Mouse (Mus musculus): ENCODE results near the gene Sh3bgrl2.

Gene Sh3bgrl2

GRCm38 (mm10) chr9:83628669-83629612 lies 80.8 kb downstream of the Sh3bgrl2 start:
- no peak for DNase-seq (ENCODE audit: inconsistent ontology term)

- DNase-seq (ENCODE audit: inconsistent ontology term) = no peak
These were observed 82.2 kb downstream of the Sh3bgrl2 start for GRCm38 (mm10) chr9:83630341-83630740.

GRCm38 (mm10) chr9:83631920-83632319 lies 83.8 kb downstream of the Sh3bgrl2 start:
- DNase-seq (ENCODE audit: inconsistent ontology term) = no peak

GRCm38 (mm10) chr9:83634703-83635102 lies 86.6 kb downstream of the Sh3bgrl2 start:
- DNase-seq (ENCODE audit: inconsistent ontology term) = no peak

GRCm38 (mm10) chr9:83635997-83636396 lies 87.9 kb downstream of the Sh3bgrl2 start:
- no peak for DNase-seq (ENCODE audit: inconsistent ontology term)

GRCm38 (mm10) chr9:83643139-83643538 lies 95.0 kb downstream of the Sh3bgrl2 start:
- no peak for DNase-seq (ENCODE audit: inconsistent ontology term)

GRCm38 (mm10) chr9:83643833-83644232 lies 95.7 kb downstream of the Sh3bgrl2 start:
- no peak for DNase-seq (ENCODE audit: inconsistent ontology term)

- DNase-seq (ENCODE audit: inconsistent ontology term) = no peak
These were observed 98.1 kb downstream of the Sh3bgrl2 start for GRCm38 (mm10) chr9:83646215-83646614.

- no peak for DNase-seq (ENCODE audit: inconsistent ontology term)
These were observed 98.6 kb downstream of the Sh3bgrl2 start for GRCm38 (mm10) chr9:83646691-83647090.

- DNase-seq (ENCODE audit: inconsistent ontology term) = no peak
These were observed 100.0 kb downstream of the Sh3bgrl2 start for GRCm38 (mm10) chr9:83647919-83648705.

- DNase-seq (ENCODE audit: inconsistent ontology term) = no peak
These were observed 100.6 kb downstream of the Sh3bgrl2 start for GRCm38 (mm10) chr9:83648733-83649132.

- no peak for DNase-seq (ENCODE audit: inconsistent ontology term)
These were observed 103.9 kb downstream of the Sh3bgrl2 start for GRCm38 (mm10) chr9:83652015-83652414.

GRCm38 (mm10) chr9:83652590-83653172 lies 104.6 kb downstream of the Sh3bgrl2 start:
- no peak for DNase-seq (ENCODE audit: inconsistent ontology term)

GRCm38 (mm10) chr9:83654601-83655000 lies 106.5 kb downstream of the Sh3bgrl2 start:
- DNase-seq (ENCODE audit: inconsistent ontology term) = no peak

GRCm38 (mm10) chr9:83656960-83657651 lies 109.0 kb downstream of the Sh3bgrl2 start:
- no peak for DNase-seq (ENCODE audit: inconsistent ontology term)

GRCm38 (mm10) chr9:83657652-83658002 lies 109.5 kb downstream of the Sh3bgrl2 start:
- DNase-seq (ENCODE audit: inconsistent ontology term) = no peak

- DNase-seq (ENCODE audit: inconsistent ontology term) = no peak
These were observed 111.0 kb downstream of the Sh3bgrl2 start for GRCm38 (mm10) chr9:83659081-83659480.

- DNase-seq (ENCODE audit: inconsistent ontology term) = no peak
These were observed 113.7 kb downstream of the Sh3bgrl2 start for GRCm38 (mm10) chr9:83661811-83662210.

GRCm38 (mm10) chr9:83663981-83664897 lies 116.1 kb downstream of the Sh3bgrl2 start:
- DNase-seq (ENCODE audit: inconsistent ontology term) = peak; percentile 70

GRCm38 (mm10) chr9:83664951-83665350 lies 116.8 kb downstream of the Sh3bgrl2 start:
- no peak for DNase-seq (ENCODE audit: inconsistent ontology term)

GRCm38 (mm10) chr9:83667031-83667430 lies 118.9 kb downstream of the Sh3bgrl2 start:
- no peak for DNase-seq (ENCODE audit: inconsistent ontology term)
